Mouse (Mus musculus) stomach, embryonic 14.5 days (tissue): ENCODE results near the gene Thra. TPM values are rescaled to one million over a fixed set of nuclear protein-coding genes. Genes with fewer than 3 reads are reported as not detected.
"Not testable (repeated sequence)": the region's sequence is repeated elsewhere in the genome, so short reads cannot be mapped to it uniquely, and the experiment has no call there.

Experiments used
- ATAC-seq: fragments of 200-750 bp; cut with Nextera tagmentation; 2 replicates; pipeline ENCODE4 v1.8.0; 2017; ENCODE audit warnings: low read depth, moderate TSS enrichment; ENCODE audit not compliant: insufficient number of reproducible peaks, insufficient read depth, low FRiP score
- H3K27ac ChIP-seq: fragments of 300-500 bp; sonication (generic); 2 replicates; pipeline ENCODE4 v1.5.1; 2014; ENCODE audit warnings: mild to moderate bottlenecking, low read length, moderate library complexity, mixed read lengths
- H3K27me3 ChIP-seq: fragments of 300-500 bp; sonication (generic); 2 replicates; pipeline ENCODE4 v1.6.1; 2014; ENCODE audit warnings: low read length, control low read depth, mixed read lengths; ENCODE audit not compliant: control insufficient read depth, insufficient read depth
- H3K36me3 ChIP-seq: fragments of 300-500 bp; sonication (generic); 2 replicates; pipeline ENCODE4 v1.6.1; 2014; ENCODE audit warnings: mild to moderate bottlenecking, control low read depth, low read length, moderate library complexity, mixed read lengths; ENCODE audit not compliant: control insufficient read depth, insufficient read depth
- H3K4me1 ChIP-seq: fragments of 300-500 bp; sonication (generic); 2 replicates; pipeline ENCODE4 v1.6.1; 2014; ENCODE audit warnings: low read length, control low read depth, mixed read lengths; ENCODE audit not compliant: control insufficient read depth, insufficient read depth
- H3K4me2 ChIP-seq: fragments of 300-500 bp; sonication (generic); replicated peaks from 2 replicates; pipeline ENCODE4 v1.6.1; 2014; ENCODE audit warnings: low read depth, low read length, control low read depth
- H3K4me3 ChIP-seq: fragments of 300-500 bp; sonication (generic); 2 replicates; pipeline ENCODE4 v1.5.1; 2014; ENCODE audit warnings: low read depth, low read length, control low read depth
- H3K9ac ChIP-seq: fragments of 300-500 bp; sonication (generic); replicated peaks from 2 replicates; pipeline ENCODE4 v1.6.1; 2014; ENCODE audit warnings: low read depth, mild to moderate bottlenecking, control low read depth, low read length, moderate library complexity, mixed read lengths
- H3K9me3 ChIP-seq: fragments of 300-500 bp; sonication (generic); 2 replicates; pipeline ENCODE4 v1.6.1; 2016; ENCODE audit warnings: low read depth, low read length, control low read depth; ENCODE audit not compliant: control insufficient read depth
- WGBS: fragments of 180-500 bp; shearing (Covaris S2); extraction: QIAGEN DNeasy Blood & Tissue Kit; methylation state at CpG from one replicate; pipeline ENCODE4 v1.1.7; 2014; 5-methylcytosine and 5-hydroxymethylcytosine counted together
- polyA plus RNA-seq: library from polyadenylated mRNA; unstranded; fragments of >200 nt; fragmentation: Nextera tagmentation; extraction: Ambion mirVana; gene quantifications from 2 replicates; pipeline ENCODE4 v1.2.1, GENCODE M21; 2014

The Thra gene
- polyA plus RNA-seq, 1 experiment from 2014 or later, result 62.9 TPM

- Histone ChIP-seq H3K4me2 (no peak overlapping the region), H3K9ac (no peak overlapping the region), H3K27me3 (no peaks in the 10 kb centered on the region), H3K27ac (no peak overlapping the region; the same call in 1 of the 2 replicates), H3K4me1 (peaks cover 5% of the 10 kb centered on the region; the same call in 1 of the 2 replicates), H3K4me3 (no peak overlapping the region), H3K36me3 (peaks cover 52% of the 10 kb centered on the region), H3K9me3 (no peaks in the 10 kb centered on the region)
- no peak; the same call in 1 of the 2 replicates for ATAC-seq
- 52% methylated on average over 12 of the region's 12 CpGs for WGBS
Observed at GRCm38 (mm10) chr11:98710416-98711045, 29.9 kb upstream of the Thra start.

- Histone ChIP-seq H3K4me3 (no peak overlapping the region), H3K4me1 (peaks cover 5% of the 10 kb centered on the region; the same call in 1 of the 2 replicates), H3K36me3 (peaks cover 47% of the 10 kb centered on the region), H3K9me3 (no peaks in the 10 kb centered on the region), H3K27me3 (no peaks in the 10 kb centered on the region), H3K27ac (no peak overlapping the region; the same call in 1 of the 2 replicates), H3K9ac (no peak overlapping the region), H3K4me2 (no peak overlapping the region)
- WGBS, result 74% methylated on average over 4 of the region's 4 CpGs
- no peak for ATAC-seq
Observed at GRCm38 (mm10) chr11:98711046-98711434, 29.4 kb upstream of the Thra start.

- WGBS, result 93% methylated on average over 5 of the region's 6 CpGs
- H3K4me2 ChIP-seq, H3K27ac ChIP-seq, ATAC-seq, H3K4me3 ChIP-seq, H3K9ac ChIP-seq, H3K27me3 ChIP-seq, H3K9me3 ChIP-seq, H3K4me1 ChIP-seq: not testable (repeated sequence)
- H3K36me3 ChIP-seq, result peaks cover 43% of the 10 kb centered on the region
Observed at GRCm38 (mm10) chr11:98712009-98712408, 28.4 kb upstream of the Thra start.

- Histone ChIP-seq H3K4me2 (no peak overlapping the region), H3K4me1 (0 out of 2 replicates have a peak, but pooled peaks cover 9% of the 10 kb centered on the region), H3K27me3 (no peaks in the 10 kb centered on the region), H3K4me3 (no peak overlapping the region), H3K9me3 (no peaks in the 10 kb centered on the region), H3K27ac (no peak overlapping the region), H3K36me3 (peaks cover 45% of the 10 kb centered on the region), H3K9ac (no peak overlapping the region)
- WGBS, result 78% methylated on average over 12 of the region's 12 CpGs
- no peak for ATAC-seq
Observed at GRCm38 (mm10) chr11:98713703-98714102, 26.7 kb upstream of the Thra start.

- ATAC-seq, result no peak
- peaks cover 34% of the 10 kb centered on the region for H3K36me3 ChIP-seq
Observed at GRCm38 (mm10) chr11:98715946-98716345, 24.5 kb upstream of the Thra start.

GRCm38 (mm10) chr11:98717904-98718303 lies 22.5 kb upstream of the Thra start:
- Histone ChIP-seq H3K4me2 (no peak overlapping the region), H3K36me3 (peaks cover 24% of the 10 kb centered on the region), H3K9ac (no peak overlapping the region), H3K4me3 (no peak overlapping the region), H3K9me3 (no peaks in the 10 kb centered on the region), H3K27me3 (no peaks in the 10 kb centered on the region), H3K27ac (no peak overlapping the region), H3K4me1 (0 out of 2 replicates have a peak, but pooled peaks cover 7% of the 10 kb centered on the region)
- WGBS, result 21% methylated on average over 13 of the region's 13 CpGs
- no peak for ATAC-seq

More at GRCm38 (mm10) chr11:98715946-98716345, 24.5 kb upstream of the Thra start:
- H3K4me1 ChIP-seq, result 0 out of 2 replicates have a peak, but pooled peaks cover 4% of the 10 kb centered on the region
- H3K27ac ChIP-seq, result no peak overlapping the region
- no peak overlapping the region for H3K4me3 ChIP-seq
- H3K9ac ChIP-seq, result no peak overlapping the region
- WGBS, result 94% methylated on average over 9 of the region's 9 CpGs
- no peaks in the 10 kb centered on the region for H3K9me3 ChIP-seq
- H3K4me2 ChIP-seq, result no peak overlapping the region
- H3K27me3 ChIP-seq, result no peaks in the 10 kb centered on the region

GRCm38 (mm10) chr11:98720756-98721155 lies 19.7 kb upstream of the Thra start:
- Histone ChIP-seq H3K27ac (no peak overlapping the region), H3K4me2 (no peak overlapping the region), H3K36me3 (peaks cover 12% of the 10 kb centered on the region; the same call in 1 of the 2 replicates), H3K4me3 (no peak overlapping the region), H3K9me3 (no peaks in the 10 kb centered on the region), H3K9ac (no peak overlapping the region), H3K4me1 (0 out of 2 replicates have a peak, but pooled peaks cover 7% of the 10 kb centered on the region), H3K27me3 (no peaks in the 10 kb centered on the region)
- ATAC-seq, result no peak
- WGBS, result 72% methylated on average over 2 of the region's 2 CpGs

- no peak overlapping the region for H3K4me2 ChIP-seq
- H3K4me1 ChIP-seq, result 0 out of 2 replicates have a peak, but pooled peaks cover 7% of the 10 kb centered on the region
- H3K27ac ChIP-seq, result peak overlapping the region; percentile 15; the same call in 1 of the 2 replicates
- peaks cover 12% of the 10 kb centered on the region; the same call in 1 of the 2 replicates for H3K36me3 ChIP-seq
- no peaks in the 10 kb centered on the region for H3K9me3 ChIP-seq
- 50% methylated on average over 24 of the region's 24 CpGs for WGBS
- no peak overlapping the region for H3K4me3 ChIP-seq
- no peaks in the 10 kb centered on the region for H3K27me3 ChIP-seq
- peak; percentile 44; the same call in 1 of the 2 replicates for ATAC-seq
- no peak overlapping the region for H3K9ac ChIP-seq
Observed at GRCm38 (mm10) chr11:98721458-98722226, 18.8 kb upstream of the Thra start.
